Mouse (Mus musculus) lung, adult 2 months (tissue): Measurements from ENCODE around the gene Sh3tc1. TPM values are rescaled to one million over a fixed set of nuclear protein-coding genes. Genes with fewer than 3 reads are reported as not detected.

Experiments
- DNase-seq: peaks from one replicate; pipeline ENCODE4 v3.0.0; 2022
- H3K4me1 ChIP-seq: fragments of 200-500 bp; 2 replicates; pipeline ENCODE4 v1.6.1; 2011; ENCODE audit warnings: low read length; ENCODE audit not compliant: control insufficient read depth, insufficient read depth
- H3K4me3 ChIP-seq: fragments of 200-500 bp; replicated peaks from 2 replicates; pipeline ENCODE3; 2011; ENCODE audit warnings: low read depth, mild to moderate bottlenecking, control low read depth, low read length; ENCODE audit errors: extremely low read depth
- CTCF ChIP-seq: fragments of 200-500 bp; IDR thresholded peaks from 2 replicates; pipeline ENCODE4 v1.5.1; 2011; ENCODE audit warnings: mild to moderate bottlenecking, low read length, control low read depth; ENCODE audit not compliant: insufficient read depth
- POLR2A ChIP-seq: fragments of 200-500 bp; IDR thresholded peaks from 2 replicates; pipeline ENCODE4 v1.6.1; 2011; ENCODE audit warnings: low read depth, mild to moderate bottlenecking, control low read depth, low read length, borderline replicate concordance; ENCODE audit errors: extremely low read depth
- WGBS: fragments of 180-500 bp; shearing (Covaris S2); methylation state at CpG from one replicate; pipeline ENCODE4 v1.1.7; 2018; 5-methylcytosine and 5-hydroxymethylcytosine counted together
- polyA plus RNA-seq: library from polyadenylated mRNA; depleted of rRNA; stranded (reverse); fragments of >200 nt; gene quantifications from 2 replicates; pipeline ENCODE4 v1.2.3, GENCODE M21; 2012; rRNA removed

Sh3tc1 gene
- polyA plus RNA-seq, 1 experiment: 38.3 TPM

GRCm38 (mm10) chr5:35661210-35661609 lies 78.6 kb downstream of the Sh3tc1 start:
- H3K4me3 ChIP-seq: no peak overlapping the region
- 67% methylated on average over 6 of the region's 6 CpGs for WGBS
- no peak for DNase-seq
- TF ChIP-seq CTCF (no peak), POLR2A (no peak)
- H3K4me1 ChIP-seq: no peaks in the 10 kb centered on the region

- TF ChIP-seq POLR2A (no peak), CTCF (no peak)
- Histone ChIP-seq H3K4me1 (no peaks in the 10 kb centered on the region), H3K4me3 (no peak overlapping the region)
- WGBS: 59% methylated on average over 3 of the region's 3 CpGs
- no peak for DNase-seq
These were observed 80.3 kb downstream of the Sh3tc1 start for GRCm38 (mm10) chr5:35659503-35659902.

- Histone ChIP-seq H3K4me3 (no peak overlapping the region), H3K4me1 (no peaks in the 10 kb centered on the region)
- DNase-seq: no peak
- WGBS: 87% methylated on average over 10 of the region's 10 CpGs
- no peak for TF ChIP-seq POLR2A
These were observed 83.9 kb downstream of the Sh3tc1 start for GRCm38 (mm10) chr5:35655753-35656485.

GRCm38 (mm10) chr5:35653743-35654395 lies 85.9 kb downstream of the Sh3tc1 start:
- 61% methylated on average over 9 of the region's 9 CpGs for whole genome bisulfite sequencing
- H3K4me1 ChIP-seq: no peaks in the 10 kb centered on the region
- no peak overlapping the region for H3K4me3 ChIP-seq
- TF ChIP-seq POLR2A: no peak
- no peak for TF ChIP-seq CTCF
- DNase-seq: no peak

- WGBS: 88% methylated on average over 13 of the region's 13 CpGs
- Histone ChIP-seq H3K4me1 (no peaks in the 10 kb centered on the region), H3K4me3 (no peak overlapping the region)
- DNase-seq: no peak
- no peak for TF ChIP-seq POLR2A
- TF ChIP-seq CTCF: no peak
These were observed 86.9 kb downstream of the Sh3tc1 start for GRCm38 (mm10) chr5:35652872-35653271.

GRCm38 (mm10) chr5:35652319-35652718 lies 87.5 kb downstream of the Sh3tc1 start:
- 71% methylated on average over 3 of the region's 3 CpGs for WGBS
- no peak overlapping the region for H3K4me3 ChIP-seq
- no peak for DNase-seq
- TF ChIP-seq POLR2A (no peak), CTCF (no peak)
- peaks cover 1% of the 10 kb centered on the region; the same call in 1 of the 2 replicates for H3K4me1 ChIP-seq

GRCm38 (mm10) chr5:35648230-35648629 lies 91.6 kb downstream of the Sh3tc1 start:
- no peak for DNase-seq
- H3K4me1 ChIP-seq: peaks cover 4% of the 10 kb centered on the region; the same call in 1 of the 2 replicates
- no peak overlapping the region for H3K4me3 ChIP-seq
- TF ChIP-seq POLR2A (no peak), CTCF (no peak)
- WGBS: 45% methylated on average over 2 of the region's 2 CpGs

- Histone ChIP-seq H3K4me3 (no peak overlapping the region), H3K4me1 (peaks cover 4% of the 10 kb centered on the region; the same call in 1 of the 2 replicates)
- TF ChIP-seq CTCF: no peak
- no peak for TF ChIP-seq POLR2A
- no peak for DNase-seq
- WGBS: 49% methylated on average over 4 of the region's 4 CpGs
These were observed 92.2 kb downstream of the Sh3tc1 start for GRCm38 (mm10) chr5:35647562-35647961.

Other genes with a start within 250 kb of the Sh3tc1 start
- 6.0 and 9.2 TPM in 2 replicates for gene Cpz, start 214.3 kb downstream of the Sh3tc1 start, polyA plus RNA-seq
- gene Trmt44, start 164.9 kb downstream of the Sh3tc1 start, polyA plus RNA-seq: 4.2 and 4.5 TPM in 2 replicates
- 42.8 and 53.8 TPM in 2 replicates for gene Acox3, start 156.9 kb downstream of the Sh3tc1 start, polyA plus RNA-seq
- 59.4 and 80.1 TPM in 2 replicates for gene Htra3, start 60.2 kb downstream of the Sh3tc1 start, polyA plus RNA-seq
- 12.9 and 16.9 TPM in 2 replicates for gene Ablim2, start 17.9 kb upstream of the Sh3tc1 start, polyA plus RNA-seq
- 13.7 and 19.7 TPM in 2 replicates for gene Afap1, start 153.3 kb upstream of the Sh3tc1 start, polyA plus RNA-seq